Mouse (Mus musculus) lung, adult 2 months (tissue): ENCODE data around the gene Inpp4b.
"Not testable (repeated sequence)": the region's sequence is repeated elsewhere in the genome, so short reads cannot be mapped to it uniquely, and the experiment has no call there.

Experiments
- CTCF ChIP-seq: fragments of 200-500 bp; IDR thresholded peaks from 2 replicates; pipeline ENCODE4 v1.5.1; 2011; ENCODE audit warnings: mild to moderate bottlenecking, low read length, control low read depth; ENCODE audit not compliant: insufficient read depth
- POLR2A ChIP-seq: fragments of 200-500 bp; IDR thresholded peaks from 2 replicates; pipeline ENCODE4 v1.6.1; 2011; ENCODE audit warnings: low read depth, mild to moderate bottlenecking, control low read depth, low read length, borderline replicate concordance; ENCODE audit errors: extremely low read depth

GRCm38 (mm10) chr8:82086631-82087030, 744.3 kb downstream of the Inpp4b start:
- TF ChIP-seq CTCF, POLR2A: not testable (repeated sequence)
